Mouse (Mus musculus) brain, embryonic 14.5 days (tissue): ENCODE measurements around the gene Celsr2.

Source experiments
- CTCF ChIP-seq: fragments of 200-500 bp; IDR thresholded peaks from 2 replicates; pipeline ENCODE4 v1.5.1; 2012; ENCODE audit warnings: inconsistent platforms, mild to moderate bottlenecking, moderate library complexity, borderline replicate concordance; ENCODE audit not compliant: insufficient read depth, insufficient read length; ENCODE audit errors: extremely low read depth
- POLR2A ChIP-seq: fragments of 200-500 bp; IDR thresholded peaks from 2 replicates; pipeline ENCODE4 v1.6.1; 2012; ENCODE audit warnings: mild to moderate bottlenecking, inconsistent platforms, borderline replicate concordance; ENCODE audit not compliant: poor library complexity, insufficient read depth, insufficient read length, severe bottlenecking; ENCODE audit errors: extremely low read depth

DNA sequence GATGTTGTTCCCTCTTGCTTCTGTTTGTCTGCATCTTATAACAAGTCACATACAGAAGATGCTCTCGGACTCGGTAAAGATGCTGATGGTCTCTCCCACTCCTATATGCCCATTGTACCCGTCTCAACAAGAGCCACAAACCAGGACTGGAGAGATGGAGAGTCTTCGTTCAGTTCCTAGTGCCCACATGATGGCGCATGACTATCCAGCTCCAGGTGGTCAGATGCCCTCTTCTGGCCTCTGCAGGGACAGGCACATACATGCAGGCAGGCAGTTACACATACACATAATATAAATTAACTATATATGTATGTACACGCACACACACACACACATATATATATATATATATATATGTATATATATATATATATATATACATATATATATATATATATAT lies 34.7 kb downstream of the Celsr2 start:
- no peak for TF ChIP-seq POLR2A
- peak; percentile 35; the same call in 1 of the 2 replicates for TF ChIP-seq CTCF
